Mouse (Mus musculus) embryo, embryonic 11.5 days (tissue): ENCODE results near the gene Mapk9.

Experiments used
- DNase-seq: peaks from one replicate; pipeline ENCODE4 v3.0.0-alpha.2; 2012; ENCODE audit warnings: low read depth, low spot score

The Mapk9 gene

DNA sequence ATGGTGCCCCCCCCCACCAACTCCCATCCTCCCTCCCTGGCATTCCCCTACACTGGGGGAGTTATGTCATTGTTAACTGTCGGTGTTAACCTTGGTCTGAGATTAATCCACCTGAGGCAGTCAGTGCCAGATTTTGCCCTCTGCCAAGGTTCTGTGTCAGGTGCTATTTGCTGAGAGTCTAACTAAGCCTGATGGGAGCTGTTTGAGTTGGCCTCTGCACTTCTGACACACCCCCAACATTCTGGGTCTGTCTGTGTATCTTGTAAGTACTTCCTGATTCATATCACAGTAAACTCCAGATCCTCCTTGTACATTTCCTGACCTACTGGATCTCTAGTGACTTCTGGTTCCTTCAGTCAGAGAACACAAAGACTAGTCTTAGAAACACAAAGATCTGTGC is 5.9 kb upstream of the Mapk9 start:
- DNase-seq = no peak

DNA sequence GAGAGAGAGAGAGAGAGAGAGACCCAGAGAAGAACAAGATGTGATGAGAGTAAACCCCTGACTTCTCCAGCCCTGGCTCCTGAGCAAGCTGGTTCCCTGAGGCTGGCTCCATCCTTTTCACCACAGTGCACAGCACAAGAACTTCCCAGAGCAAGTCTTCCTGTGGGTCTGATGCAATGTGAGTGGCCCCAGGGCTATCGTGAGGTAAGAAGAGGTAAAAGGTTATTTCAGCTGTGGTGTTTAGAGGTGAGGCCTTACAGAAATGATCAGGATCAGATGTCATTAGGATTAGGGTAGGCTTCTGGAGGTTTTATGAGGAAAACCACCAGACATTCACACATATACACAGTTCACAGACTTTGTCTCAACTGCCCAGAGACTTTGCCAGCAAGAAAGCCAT is 4.7 kb upstream of the Mapk9 start:
- DNase-seq = no peak

DNA sequence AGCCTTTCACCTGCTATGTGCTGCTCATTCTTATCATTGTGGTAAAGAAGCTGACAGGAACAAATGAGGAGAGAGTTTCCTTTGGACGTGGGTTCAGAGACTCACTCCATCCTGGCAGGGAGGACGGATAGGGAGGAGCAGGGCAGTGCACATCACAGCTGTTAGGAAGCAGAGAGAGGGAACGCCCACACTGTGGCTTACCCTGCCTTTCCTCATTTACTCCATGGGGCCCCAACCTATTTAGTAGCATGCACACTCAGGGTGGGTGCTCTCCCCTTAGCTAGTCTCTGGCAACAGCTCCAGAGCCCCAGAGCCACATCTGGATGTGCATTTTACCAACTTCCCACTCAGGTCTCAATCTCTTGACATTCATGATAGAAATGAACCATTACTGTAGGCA is 3.8 kb upstream of the Mapk9 start:
- DNase-seq = no peak

DNA sequence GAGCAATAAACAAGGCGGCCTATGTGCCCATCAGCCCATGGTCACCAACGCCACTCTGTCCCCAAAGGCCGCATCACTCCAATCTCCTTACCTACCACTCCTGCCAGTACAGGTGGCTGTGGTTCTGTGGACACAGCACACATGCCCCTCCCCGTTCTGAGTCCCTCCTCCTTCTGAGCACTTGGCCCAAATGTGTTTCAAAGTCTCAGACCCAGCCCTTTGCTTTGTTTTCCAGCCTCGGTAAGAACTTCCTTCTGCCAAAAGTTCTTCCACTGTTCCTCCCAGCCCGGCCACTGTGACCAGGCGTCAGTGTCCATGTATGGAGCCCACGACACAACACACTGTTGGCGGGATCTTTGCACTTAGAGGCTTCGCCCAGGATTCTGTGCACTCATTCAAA is 2.2 kb upstream of the Mapk9 start:
- DNase-seq = no peak

DNA sequence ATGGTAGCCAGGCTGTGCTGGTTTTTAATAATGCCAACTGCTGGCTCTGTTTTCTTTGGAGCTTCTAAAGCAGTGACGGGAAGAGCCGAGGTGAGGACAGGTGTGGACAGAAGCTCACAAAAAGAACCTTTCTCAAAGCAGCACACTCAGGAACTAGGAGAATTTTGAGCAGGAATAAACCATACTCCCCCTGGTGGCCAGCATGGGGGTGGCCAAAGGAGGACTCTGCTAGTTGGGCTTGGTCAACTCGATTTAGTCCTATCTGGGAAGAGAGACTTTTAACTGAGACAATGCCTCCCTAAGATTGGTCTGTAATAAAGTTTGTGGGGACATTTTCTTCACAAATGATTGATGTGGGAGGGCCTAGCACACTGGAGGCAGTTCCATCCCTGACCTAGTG is 1.6 kb upstream of the Mapk9 start:
- peak; percentile 35 for DNase-seq

DNA sequence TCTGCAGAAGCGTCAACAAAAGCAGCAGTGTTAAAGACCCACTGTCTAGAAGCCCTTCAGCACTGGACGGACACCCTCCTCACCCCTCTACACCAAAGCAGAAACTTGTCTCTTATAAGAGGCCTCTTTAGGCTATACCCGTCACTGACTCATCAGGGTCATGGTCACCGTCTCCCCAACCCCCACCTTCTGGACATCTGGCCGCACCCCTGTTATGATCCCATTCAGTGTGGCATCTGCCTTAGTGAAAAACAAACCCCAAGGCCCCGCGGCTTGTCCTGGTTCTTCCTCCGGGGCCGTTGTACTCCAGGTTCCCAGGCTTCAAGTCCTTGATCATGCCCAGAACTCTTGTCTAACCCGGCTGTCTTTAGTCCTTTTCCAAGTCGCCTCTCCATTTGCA is 593 bp upstream of the Mapk9 start:
- DNase-seq = no peak

DNA sequence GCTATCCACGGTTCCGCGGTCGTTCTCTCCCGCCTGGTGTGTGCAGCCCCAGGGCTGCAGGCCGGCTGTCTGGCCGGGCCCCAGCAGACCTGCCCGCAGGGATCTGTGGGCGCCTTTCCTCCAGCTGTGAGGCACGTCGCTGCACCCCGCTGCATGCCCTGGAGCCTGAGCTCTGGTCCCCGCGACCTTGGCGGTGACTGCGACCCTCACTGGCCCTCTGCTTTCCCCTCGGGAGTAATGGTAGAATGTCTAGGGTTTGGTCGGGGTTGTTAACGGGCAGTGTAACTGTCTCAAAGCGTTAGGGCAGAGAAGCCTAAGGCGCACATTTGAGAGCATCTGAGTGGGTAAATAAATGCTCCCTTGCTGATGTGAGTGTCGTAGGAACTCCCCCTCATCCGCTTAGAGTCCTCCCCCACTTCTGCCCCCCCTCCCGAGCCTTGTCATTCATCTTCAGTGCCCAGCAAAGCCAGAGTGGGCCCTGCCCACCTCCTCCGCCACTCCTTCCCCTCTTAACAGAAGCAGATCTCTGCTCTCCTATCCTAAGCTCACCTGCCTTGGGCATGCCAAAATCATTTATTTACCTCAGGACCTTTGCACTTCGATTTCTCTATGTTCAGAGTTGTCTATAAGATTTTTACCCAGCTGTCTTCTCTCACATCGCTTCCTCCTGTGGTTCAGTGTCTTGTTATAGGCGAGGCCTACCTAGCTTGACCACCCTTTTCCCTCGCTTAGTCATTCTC is 690 bp downstream of the Mapk9 start:
- DNase-seq = no peak

DNA sequence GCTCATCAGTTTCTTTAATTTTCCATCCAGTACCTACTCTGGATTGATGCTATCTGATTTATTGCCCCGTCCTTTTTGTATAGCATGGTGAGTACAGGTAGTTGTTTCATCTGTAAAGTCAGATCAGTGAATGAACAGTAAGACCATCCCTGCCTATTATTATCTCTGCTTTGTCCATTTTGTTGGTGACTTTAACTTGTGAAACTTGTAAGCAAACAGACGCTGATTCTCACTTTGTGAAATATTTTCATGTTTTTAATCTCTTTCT is 1.2 kb downstream of the Mapk9 start:
- DNase-seq = no peak

DNA sequence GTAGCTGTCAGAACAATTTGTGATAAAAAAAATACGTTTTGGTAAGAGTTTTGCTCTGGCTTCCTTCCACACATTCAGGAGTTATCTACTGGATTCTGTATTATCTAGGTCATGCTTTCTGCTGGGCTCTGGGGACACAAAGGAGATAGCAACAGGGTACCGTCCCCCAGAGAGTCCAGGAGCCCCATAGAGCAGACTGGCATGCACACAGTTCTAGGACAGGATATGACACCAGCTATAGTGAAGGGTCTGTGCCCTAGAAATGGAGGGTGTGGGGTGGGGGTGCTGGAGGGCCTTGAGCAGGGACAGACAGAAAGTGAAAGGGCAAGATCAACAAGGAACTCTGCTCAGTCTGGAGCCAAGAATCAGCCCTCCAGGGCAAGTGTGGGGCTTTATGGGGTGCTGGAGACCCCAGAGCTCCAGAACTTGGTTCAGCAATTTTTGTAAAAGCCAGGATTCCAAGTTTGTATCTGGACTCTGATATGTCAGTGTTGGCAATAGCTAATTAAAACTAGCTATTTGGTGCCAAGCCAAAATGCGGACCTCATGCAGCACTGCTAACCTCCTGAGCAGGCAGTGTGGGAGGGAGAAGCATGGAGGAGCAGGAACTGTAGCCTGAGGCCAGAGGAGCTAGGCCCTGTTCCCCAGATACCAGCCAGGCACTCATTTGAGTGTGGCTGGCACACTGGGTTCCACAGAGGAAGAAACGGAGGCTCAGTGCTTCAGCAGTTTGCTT is 1.7 kb downstream of the Mapk9 start:
- no peak for DNase-seq

DNA sequence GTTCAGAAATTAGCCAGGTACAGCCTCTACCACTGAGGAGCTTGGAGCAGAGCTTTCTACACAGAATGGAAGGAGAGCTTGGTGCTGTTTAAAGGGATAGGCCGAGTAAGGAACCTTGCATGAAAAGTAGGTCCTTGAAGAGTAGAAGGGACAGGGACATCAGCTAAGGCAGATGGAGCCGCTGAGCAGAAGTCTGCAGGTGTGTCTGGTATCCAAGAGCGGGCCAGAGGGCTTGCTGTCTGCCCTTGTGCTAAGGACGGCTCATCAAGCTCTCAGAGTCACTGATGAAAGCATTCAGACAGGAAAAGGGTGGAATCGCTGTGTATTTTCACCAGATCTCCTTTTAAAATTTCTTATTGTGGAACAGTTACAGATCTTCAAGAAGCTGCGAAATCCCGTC is 3.8 kb downstream of the Mapk9 start:
- no peak for DNase-seq

DNA sequence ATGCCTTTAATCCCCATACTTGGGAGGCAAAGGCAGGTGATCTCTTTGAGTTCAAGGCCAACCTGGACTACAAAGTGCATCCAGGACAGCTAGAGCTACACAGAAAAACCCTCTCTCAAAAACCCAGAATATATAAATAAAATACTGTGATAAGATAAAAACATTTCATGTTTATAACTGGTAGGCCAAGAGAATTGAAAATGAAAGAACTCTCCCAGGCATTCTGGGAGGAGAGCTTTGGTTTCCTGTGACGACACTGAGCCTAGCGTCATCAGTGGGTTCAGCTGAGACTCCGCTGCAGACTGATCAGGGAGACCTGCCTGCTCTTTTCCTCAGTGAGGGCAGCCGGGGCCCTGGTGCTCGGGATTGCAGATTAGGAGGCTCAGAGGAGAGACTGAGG is 8.6 kb downstream of the Mapk9 start:
- DNase-seq = no peak

DNA sequence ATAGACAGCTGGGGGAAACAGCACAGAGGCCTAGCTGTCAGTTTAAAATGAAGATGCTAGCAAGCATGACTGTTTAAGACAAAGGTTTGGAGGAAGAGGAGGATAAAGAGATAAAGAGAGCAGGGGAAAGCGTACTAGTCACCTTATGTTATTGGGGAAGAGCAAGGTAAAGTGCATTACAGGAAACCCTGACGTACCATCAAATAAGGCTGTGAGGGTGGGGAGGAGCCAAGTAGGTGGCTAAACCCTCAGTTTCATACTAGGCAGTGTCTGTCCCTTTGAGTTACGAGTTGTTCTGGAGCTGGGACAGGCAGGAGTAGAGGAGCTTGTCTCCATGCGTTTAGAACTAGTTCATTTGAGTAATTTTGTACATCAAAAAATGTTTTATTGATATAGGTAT is 14.6 kb downstream of the Mapk9 start:
- DNase-seq = no peak

DNA sequence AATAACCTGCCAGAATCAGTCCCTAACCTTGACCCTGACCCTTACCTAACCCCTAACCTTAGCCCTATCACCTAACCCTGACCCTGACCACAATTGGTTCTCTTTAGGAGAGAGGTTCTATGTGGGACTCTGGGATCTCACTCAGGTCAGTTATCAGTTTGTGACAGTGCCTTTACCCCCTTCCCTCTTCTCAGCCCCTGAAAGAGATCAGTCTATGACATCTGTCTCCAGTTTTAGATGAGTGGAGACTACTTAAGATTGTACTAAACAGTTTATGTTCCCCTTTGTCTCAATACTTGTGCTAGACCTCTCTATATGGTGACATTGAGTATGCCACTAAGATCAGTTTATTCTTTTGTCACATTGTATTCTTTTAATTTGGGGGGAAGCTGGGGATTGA is 17.4 kb downstream of the Mapk9 start:
- no peak for DNase-seq

DNA sequence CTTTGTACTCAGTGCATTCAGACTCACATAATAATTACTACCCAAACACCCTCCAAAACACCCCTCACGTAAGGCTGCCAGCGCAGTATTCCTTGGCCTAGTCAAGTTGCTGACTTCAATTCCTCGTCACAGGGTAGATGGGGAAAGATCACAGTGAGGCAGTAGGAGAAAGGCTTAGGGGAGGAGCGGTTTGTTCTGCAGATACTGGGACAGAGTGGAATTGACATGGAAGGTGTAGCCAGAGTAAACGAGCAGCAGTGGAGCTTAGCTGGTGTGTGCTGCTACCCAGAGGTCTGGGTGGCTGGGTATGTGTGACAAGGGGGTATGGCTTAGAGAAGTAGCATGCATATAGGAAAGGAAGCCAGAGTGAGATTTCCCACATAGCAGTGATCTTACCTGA is 20.8 kb downstream of the Mapk9 start:
- no peak for DNase-seq

DNA sequence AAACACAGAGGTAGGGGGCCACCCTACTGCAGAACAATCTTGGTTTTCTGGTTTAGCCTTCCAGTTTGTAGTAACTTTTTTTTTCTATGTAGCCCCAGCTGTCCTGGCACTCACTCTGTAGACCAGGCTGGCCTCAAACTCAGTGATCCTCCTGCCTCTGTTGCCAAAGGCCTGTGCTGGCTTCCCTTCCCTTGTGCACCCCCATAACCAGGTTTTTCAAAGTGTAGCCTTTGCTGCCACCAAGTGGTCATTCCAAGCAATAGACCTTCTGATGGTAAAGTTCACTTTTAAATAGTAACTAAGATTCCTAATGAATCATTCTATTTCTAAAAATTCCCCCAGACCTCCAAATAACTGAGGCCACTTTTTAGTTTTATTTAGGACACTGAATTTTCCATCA is 23.2 kb downstream of the Mapk9 start:
- DNase-seq = no peak

DNA sequence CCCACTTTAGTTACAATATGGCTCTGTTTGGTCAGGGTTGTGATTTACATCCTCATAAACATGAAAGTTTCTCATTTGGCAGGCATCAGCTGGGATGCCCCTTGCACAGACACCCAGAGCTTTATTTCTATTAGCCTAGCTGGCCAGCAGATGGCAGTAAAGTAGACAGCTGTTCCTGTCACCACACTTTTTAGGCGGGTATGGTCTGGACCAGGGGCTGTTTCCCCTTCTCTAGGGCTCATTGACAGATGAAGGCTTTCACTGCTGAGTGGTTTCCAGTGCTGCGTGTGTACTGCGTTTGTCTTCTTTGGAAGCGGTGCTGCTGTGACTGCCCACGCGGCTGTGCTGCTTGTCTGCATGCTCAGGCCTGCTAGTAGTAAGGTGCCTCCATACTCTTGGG is 25.4 kb downstream of the Mapk9 start:
- DNase-seq = peak; percentile 48

DNA sequence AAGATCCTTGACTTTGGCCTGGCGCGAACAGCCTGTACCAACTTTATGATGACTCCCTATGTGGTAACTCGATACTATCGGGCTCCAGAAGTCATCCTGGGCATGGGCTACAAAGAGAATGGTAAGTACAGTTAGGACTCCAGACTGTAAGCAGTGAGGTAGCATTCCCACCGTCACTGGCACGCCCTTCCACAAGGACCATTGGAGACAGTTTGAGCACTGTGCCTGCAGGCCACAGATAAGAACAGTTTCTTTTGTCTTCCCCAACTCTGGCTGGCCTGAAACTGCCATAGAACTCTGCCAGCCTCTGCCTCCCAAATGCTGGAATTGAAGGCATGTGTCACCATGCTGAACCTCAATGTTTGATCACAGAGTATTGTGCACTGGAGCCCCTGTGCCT is 26.2 kb downstream of the Mapk9 start:
- no peak for DNase-seq

DNA sequence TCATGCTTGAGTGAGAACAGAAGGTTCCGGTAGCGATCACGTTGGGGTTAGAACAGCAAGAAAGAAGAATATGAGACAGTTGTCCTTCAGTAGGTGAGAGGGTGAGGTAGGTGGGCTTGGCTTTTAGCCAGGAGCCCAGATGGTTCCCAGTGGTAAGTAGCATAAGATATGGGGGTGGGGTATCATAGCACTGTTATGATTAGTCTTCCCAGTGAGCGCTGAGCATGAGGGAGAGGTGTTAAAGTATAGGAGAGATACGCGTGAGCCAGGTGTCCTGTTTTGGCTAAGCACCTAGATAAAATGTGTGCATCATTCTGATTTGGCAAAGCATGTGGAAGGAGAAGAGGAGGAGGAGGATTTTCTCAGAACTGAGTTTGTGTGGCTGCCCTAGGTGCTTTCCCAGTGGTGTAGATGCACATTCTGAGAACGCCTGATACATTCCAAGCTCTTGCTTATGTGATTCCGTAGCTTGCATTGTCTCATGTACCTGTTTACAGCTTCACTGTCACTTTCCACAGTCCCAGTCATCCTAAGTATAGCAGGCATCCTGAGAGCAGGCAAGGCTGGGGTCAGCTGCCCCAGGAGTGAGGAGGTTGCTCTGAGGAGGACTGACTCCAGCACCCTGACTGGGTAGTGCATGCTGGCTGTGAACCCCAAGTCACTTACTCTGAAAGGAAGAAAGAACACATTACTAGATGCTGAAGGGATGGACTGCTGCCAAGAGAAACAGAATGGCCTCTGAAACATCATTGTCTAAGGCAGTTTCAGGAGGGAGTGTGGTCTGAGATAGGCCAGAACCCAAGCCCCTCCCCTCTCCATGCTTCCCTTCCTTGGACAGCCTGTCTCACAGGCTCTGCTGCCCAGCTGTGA is 30.6 kb downstream of the Mapk9 start:
- no peak for DNase-seq

DNA sequence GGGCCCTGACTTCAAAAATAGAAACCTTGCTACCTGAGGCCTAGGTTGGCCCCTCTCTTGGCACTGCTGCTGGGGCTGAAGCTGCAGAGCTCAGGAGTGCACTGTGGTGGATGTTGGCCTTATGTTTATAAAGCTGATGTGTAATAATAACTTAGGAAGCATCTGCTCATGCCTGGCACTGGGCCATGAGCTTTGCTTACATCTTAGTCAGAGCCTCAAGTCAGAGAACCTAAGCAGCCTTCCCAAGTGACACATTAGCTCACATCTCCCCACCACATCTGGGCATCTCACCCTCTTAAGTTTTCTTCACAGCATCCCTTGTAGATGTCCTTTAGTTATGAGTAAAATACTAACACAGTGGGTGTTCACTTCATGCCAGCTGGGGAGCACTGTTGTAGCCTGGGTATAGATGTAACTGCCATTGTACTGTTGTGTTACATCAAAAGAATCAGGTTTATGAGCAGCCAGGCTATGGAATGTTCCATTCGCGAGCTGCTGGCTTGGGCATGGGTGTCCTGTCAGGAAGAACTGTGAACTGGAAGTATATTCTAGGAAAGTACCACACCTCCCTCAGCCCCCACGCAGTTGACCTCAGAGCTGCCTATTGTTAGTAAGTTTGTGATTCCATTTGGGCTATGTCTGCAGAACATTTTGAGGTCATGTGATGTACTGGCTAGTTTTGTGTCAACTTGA is 33.5 kb downstream of the Mapk9 start:
- DNase-seq = no peak

DNA sequence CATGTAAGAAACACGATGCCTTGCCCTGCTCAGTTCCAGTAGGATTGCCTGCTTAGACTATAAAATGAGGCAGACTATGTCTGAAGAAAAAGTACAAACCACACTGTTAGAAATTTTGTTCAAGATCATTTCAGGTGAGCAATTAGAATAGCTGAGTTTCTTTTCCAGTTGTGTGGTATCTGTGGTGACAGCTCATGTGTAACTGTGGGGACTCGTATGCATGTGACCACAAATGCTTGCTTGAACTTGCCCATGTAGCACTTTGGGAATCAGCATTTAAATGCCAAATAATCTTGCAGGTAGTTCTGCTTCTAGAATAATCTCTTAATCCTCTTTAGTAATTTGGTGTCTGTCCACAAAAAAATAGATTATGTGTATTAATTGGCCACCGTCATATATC is 36.8 kb downstream of the Mapk9 start:
- DNase-seq = no peak

DNA sequence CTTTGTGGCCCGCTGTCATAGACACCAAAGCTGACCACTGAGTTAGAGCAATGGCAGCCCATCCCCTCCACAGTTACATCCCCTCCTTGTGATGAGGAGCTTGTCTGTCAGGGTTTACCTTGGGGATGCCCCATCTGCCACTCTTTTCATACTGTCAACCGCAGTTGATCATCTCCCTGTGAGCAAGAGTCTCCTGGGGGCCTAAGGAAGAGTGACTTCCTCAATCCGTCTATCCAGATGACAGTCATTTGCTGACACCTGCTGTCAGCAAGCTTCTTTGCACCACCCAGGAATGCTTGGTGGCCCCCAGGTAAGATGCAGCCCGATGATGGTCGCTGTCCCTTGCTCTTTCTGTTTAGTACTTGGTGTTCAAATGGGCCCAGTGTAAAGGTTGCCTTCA is 41.9 kb downstream of the Mapk9 start:
- no peak for DNase-seq

DNA sequence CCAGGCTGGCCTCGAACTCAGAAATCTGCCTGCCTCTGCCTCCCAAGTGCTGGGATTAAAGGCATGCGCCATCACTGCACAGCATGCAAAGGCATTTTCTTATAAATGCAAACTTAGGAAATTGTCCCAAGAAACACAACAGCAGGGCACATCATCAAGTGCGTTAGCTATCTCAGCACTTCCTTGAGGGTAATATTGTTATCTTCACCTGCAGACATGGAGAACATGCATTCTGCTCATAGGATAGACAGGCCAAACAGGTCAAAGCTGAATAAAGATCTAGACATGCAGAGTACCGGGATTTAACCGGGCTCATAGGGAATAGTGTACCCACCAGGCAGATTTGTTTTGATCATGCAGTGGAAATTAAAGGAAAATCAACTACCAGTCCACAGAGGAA is 45.4 kb downstream of the Mapk9 start:
- DNase-seq = no peak
